Mouse (Mus musculus): ENCODE measurements around the gene Gm5926.
"Not testable (repeated sequence)": the region's sequence is repeated elsewhere in the genome, so short reads cannot be mapped to it uniquely, and the experiment has no call there.

Gm5926 gene

GRCm38 (mm10) chrX:32650416-32650815, at the start of gene Gm5926:
Gene Gm5926 (plus strand): TSS chrX:32650716.
- DNase-seq (ENCODE audit: low spot score in 2 of 2), result not testable (repeated sequence)

- DNase-seq (ENCODE audit: low spot score in 2 of 2), result peak in 1 of 2 experiments; percentile 67
Observed at GRCm38 (mm10) chrX:32601008-32601407, 49.5 kb upstream of the Gm5926 start.

DNA sequence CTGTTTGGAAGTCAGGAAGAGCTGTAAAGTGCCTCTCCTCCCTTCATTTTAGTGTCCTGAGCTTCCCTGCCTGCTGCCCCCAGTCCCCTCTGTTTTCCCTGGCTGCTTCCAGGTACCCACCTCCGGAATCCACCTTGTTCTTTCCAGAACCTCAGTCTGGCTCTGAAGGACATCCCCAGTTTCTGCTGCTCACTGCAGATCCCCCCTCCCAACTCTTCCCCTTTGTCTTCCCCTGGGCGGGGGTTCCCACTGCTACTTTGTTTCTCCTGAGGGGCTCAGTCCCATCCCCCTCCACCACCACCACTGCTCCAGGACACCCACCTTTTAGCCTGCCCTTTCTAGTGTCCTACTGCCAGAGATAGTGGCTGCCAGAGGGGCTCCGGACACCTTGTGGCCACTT, 49.1 kb upstream of the Gm5926 start:
- DNase-seq (ENCODE audit: low spot score in 2 of 2), result peak in 1 of 2 experiments; percentile 61
